Mouse (Mus musculus): ENCODE measurements around the gene Etv5. TPM values are rescaled to one million over a fixed set of nuclear protein-coding genes. Genes with fewer than 3 reads are reported as not detected.
"Not testable (repeated sequence)": the region's sequence is repeated elsewhere in the genome, so short reads cannot be mapped to it uniquely, and the experiment has no call there.

Gene Etv5
- polyA plus RNA-seq, 1 experiment from 2014 or later = 21.3 TPM

DNA sequence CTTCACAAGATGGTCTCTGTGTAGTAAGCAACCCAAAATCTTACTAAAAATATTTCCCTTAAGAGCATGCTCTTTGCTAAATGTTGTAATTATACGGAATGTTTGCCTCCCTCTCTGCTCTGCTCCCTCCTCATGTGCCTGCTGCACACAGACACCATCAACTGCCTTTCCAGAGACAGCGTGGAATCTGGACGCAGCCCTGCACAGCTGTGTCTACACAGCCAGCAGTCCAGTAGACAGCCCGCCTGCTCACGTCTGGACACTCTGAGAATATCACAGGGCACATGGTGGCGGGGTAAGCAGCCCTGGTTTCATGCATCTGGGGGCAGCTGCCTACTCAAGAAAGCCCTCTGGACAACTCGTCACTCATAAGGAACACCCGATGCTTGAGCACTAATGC is 43.1 kb downstream of the Etv5 start:
- ATAC-seq (replicated peaks; ENCODE audit: insufficient number of reproducible peaks, low FRiP score, low TSS enrichment) = no peak
- no peak overlapping the region for H3K4me2 ChIP-seq
- peaks cover 3% of the 10 kb centered on the region; the same call in 1 of the 2 replicates for H3K36me3 ChIP-seq (ENCODE audit: control insufficient read depth, insufficient read depth, low read length)
- no peaks in the 10 kb centered on the region for H3K9me3 ChIP-seq (replicated peaks; ENCODE audit: control insufficient read depth, low read length)
- 79% methylated on average over 8 of the region's 8 CpGs for WGBS (ENCODE audit: insufficient replicate concordance)
- no peak overlapping the region for H3K27ac ChIP-seq (ENCODE audit: low read depth, low read length)
- no peak overlapping the region for H3K9ac ChIP-seq (ENCODE audit: low read depth, low read length)
- no peak overlapping the region for H3K4me3 ChIP-seq (ENCODE audit: low read depth, low read length)
- no peaks in the 10 kb centered on the region for H3K4me1 ChIP-seq (ENCODE audit: control insufficient read depth, insufficient read depth, low read length)
- no peaks in the 10 kb centered on the region for H3K27me3 ChIP-seq (ENCODE audit: control insufficient read depth, insufficient read depth, low read length)

DNA sequence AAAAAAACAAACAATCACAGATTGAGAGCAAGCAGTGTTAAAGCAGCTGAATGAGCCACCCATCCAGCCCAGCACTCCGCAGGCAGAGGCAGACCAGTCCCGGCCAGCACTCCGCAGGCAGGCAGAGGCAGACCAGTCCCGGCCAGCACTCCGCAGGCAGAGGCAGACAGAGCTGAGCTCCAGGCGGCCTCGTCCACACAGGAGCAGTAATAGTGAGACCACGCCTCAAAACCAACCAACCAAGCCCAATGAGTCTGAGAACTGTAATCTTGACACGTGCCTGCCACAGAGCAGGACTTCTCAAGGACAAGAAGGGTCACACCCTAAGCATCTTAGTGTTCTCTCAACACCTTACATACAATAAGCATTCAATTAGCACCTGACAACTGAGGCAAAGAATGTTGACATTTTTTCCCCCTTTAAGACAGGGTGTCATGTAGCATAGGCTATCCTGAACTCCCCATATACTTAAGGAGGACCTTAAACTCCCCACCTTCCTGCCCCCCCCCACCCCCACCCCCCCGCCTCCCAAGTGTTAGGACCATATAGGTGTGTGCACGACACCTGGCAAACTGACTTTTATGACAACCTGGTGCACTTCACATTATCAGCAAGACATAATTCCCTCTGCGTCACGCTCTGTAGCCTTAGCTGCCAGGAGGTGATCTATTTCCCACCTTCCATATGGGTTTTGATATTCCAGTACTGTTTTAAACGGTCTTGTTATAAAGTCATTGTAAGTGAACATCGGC is 44.2 kb downstream of the Etv5 start:
- H3K9me3 ChIP-seq (replicated peaks; ENCODE audit: control insufficient read depth, low read length) = no peaks in the 10 kb centered on the region

DNA sequence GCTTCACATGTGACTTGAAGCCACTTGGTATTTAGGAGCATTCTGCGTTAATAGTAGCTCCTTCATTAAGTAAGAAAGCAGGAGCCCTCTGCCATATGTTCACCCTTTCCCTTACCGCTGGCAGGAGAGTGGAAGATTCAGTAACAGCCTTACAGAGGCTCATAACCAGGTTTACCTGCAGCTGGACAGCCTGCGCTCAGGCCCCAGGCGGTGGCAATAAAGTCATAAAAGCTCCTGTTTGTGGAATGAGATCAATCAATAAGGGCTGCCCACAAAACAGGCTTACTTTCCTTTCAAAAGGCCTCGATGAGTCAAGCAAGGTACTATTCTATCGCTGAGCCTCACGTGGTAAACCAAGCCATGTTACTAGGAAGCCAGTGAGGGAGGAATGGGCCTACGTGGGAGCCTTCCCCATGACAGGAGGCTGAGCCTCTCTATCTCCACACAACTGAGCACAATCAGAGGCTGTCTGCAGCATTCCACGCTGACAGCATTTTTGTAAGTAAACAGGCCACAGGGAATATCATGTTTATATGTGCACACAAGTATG is 49.1 kb downstream of the Etv5 start:
- H3K27ac ChIP-seq (ENCODE audit: low read depth, low read length) = no peak overlapping the region
- no peaks in the 10 kb centered on the region for H3K4me1 ChIP-seq (ENCODE audit: control insufficient read depth, insufficient read depth, low read length)
- H3K36me3 ChIP-seq (ENCODE audit: control insufficient read depth, insufficient read depth, low read length) = peaks cover 3% of the 10 kb centered on the region; the same call in 1 of the 2 replicates
- H3K27me3 ChIP-seq (ENCODE audit: control insufficient read depth, insufficient read depth, low read length) = no peaks in the 10 kb centered on the region
- no peak overlapping the region for H3K4me3 ChIP-seq (ENCODE audit: low read depth, low read length)
- H3K4me2 ChIP-seq = no peak overlapping the region
- no peak overlapping the region for H3K9ac ChIP-seq (ENCODE audit: low read depth, low read length)
- no peaks in the 10 kb centered on the region for H3K9me3 ChIP-seq (replicated peaks; ENCODE audit: control insufficient read depth, low read length)
- no peak for ATAC-seq (replicated peaks; ENCODE audit: insufficient number of reproducible peaks, low FRiP score, low TSS enrichment)
- 87% methylated on average over 9 of the region's 9 CpGs for WGBS (ENCODE audit: insufficient replicate concordance)

More for the DNA sequence above, 44.2 kb downstream of the Etv5 start:
- no peak overlapping the region for H3K4me3 ChIP-seq (ENCODE audit: low read depth, low read length)
- H3K27me3 ChIP-seq (ENCODE audit: control insufficient read depth, insufficient read depth, low read length) = no peaks in the 10 kb centered on the region
- ATAC-seq (replicated peaks; ENCODE audit: insufficient number of reproducible peaks, low FRiP score, low TSS enrichment) = no peak
- peaks cover 3% of the 10 kb centered on the region; the same call in 1 of the 2 replicates for H3K36me3 ChIP-seq (ENCODE audit: control insufficient read depth, insufficient read depth, low read length)
- H3K27ac ChIP-seq (ENCODE audit: low read depth, low read length) = no peak overlapping the region
- WGBS (ENCODE audit: insufficient replicate concordance) = 73% methylated on average over 15 of the region's 15 CpGs
- no peak overlapping the region for H3K9ac ChIP-seq (ENCODE audit: low read depth, low read length)
- no peaks in the 10 kb centered on the region for H3K4me1 ChIP-seq (ENCODE audit: control insufficient read depth, insufficient read depth, low read length)
- H3K4me2 ChIP-seq = no peak overlapping the region

DNA sequence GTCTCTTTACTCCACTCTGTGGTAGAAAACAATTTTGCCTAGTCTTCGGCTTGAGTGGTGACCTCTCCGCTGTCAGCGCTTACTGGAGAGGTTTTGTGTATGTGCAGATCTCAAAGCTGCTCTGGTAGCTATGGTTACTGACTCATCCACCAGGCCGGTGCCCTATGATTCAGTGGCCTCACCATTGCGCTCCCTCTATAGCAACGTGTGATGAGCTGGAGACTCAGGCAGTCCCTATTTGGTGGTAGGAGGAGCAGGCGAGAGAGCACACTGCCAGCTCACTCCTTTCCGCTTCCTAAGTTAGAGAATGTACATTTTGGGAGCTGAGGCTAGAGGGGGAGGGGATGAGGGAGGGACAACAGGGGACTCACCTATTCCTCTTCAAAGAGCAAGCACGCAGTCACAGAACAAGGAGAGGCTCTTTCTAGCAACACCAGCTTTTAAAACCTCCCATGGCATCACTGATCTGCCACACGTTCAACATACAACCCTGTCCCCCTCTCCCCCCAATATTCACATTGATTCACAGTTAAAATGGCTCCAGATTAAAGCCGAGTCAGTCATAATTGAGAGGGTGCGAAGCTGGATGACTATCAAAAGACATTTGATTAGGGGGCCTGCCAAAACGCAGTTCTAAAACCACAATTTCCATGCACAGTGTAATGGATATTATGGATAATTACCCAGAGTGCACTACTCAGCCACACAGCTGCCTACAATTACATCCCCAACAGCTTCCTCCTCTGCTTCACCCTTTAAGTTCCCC is 50.2 kb downstream of the Etv5 start:
- Histone ChIP-seq H3K36me3 (ENCODE audit: control insufficient read depth, insufficient read depth, low read length) (peaks cover 6% of the 10 kb centered on the region), H3K4me2 (no peak overlapping the region), H3K27ac (ENCODE audit: low read depth, low read length) (no peak overlapping the region), H3K4me1 (ENCODE audit: control insufficient read depth, insufficient read depth, low read length) (no peaks in the 10 kb centered on the region), H3K4me3 (ENCODE audit: low read depth, low read length) (no peak overlapping the region), H3K27me3 (ENCODE audit: control insufficient read depth, insufficient read depth, low read length) (no peaks in the 10 kb centered on the region), H3K9me3 (replicated peaks; ENCODE audit: control insufficient read depth, low read length) (no peaks in the 10 kb centered on the region), H3K9ac (ENCODE audit: low read depth, low read length) (no peak overlapping the region)
- ATAC-seq (replicated peaks; ENCODE audit: insufficient number of reproducible peaks, low FRiP score, low TSS enrichment) = no peak
- 67% methylated on average over 13 of the region's 13 CpGs for WGBS (ENCODE audit: insufficient replicate concordance)

DNA sequence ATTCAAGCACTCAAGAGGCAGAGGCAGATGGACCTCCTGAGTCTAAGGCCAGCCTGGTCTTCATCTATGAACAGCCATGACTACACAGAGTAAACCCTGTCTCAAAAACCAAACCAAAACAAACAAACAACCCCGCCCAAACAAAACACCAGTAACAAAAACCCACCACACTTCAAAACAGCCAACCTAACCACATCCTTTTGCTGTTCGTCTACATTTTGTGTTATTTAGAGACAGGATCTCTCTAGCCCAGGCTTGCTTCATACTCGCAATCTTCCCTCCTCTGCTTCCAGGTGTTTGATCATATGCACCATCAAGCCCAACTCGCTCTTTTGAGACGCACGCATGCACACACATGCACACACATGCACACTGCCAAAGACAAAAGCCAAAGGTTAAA is 51.8 kb downstream of the Etv5 start:
- Histone ChIP-seq H3K4me2 (no peak overlapping the region), H3K4me3 (ENCODE audit: low read depth, low read length) (no peak overlapping the region), H3K36me3 (ENCODE audit: control insufficient read depth, insufficient read depth, low read length) (peaks cover 6% of the 10 kb centered on the region), H3K27me3 (ENCODE audit: control insufficient read depth, insufficient read depth, low read length) (no peaks in the 10 kb centered on the region), H3K9me3 (replicated peaks; ENCODE audit: control insufficient read depth, low read length) (no peaks in the 10 kb centered on the region), H3K27ac (ENCODE audit: low read depth, low read length) (no peak overlapping the region), H3K9ac (ENCODE audit: low read depth, low read length) (no peak overlapping the region), H3K4me1 (ENCODE audit: control insufficient read depth, insufficient read depth, low read length) (no peaks in the 10 kb centered on the region)
- 90% methylated on average over 6 of the region's 6 CpGs for WGBS (ENCODE audit: insufficient replicate concordance)
- ATAC-seq (replicated peaks; ENCODE audit: insufficient number of reproducible peaks, low FRiP score, low TSS enrichment) = no peak

DNA sequence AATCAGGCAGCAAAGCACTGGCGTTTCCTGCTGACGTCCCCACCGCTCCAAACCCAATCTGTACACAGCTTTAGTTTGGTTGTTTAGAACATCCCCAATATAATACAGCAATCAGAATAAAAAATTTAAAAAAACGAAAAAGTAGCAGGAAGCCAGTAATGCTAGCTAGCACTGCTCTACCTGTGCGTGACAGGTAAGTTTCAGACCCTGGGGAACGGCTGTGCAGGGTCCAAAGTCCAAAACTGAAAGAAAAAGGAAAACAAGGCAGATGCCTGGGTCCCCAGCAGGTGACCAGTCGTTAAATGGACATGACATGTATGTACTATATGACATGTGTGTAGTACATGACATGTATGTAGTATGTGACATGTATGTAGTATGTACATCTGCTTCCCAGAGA is 57.5 kb downstream of the Etv5 start:
- H3K27me3 ChIP-seq (ENCODE audit: control insufficient read depth, insufficient read depth, low read length); H3K4me1 ChIP-seq (ENCODE audit: control insufficient read depth, insufficient read depth, low read length); H3K27ac ChIP-seq (ENCODE audit: low read depth, low read length); H3K9ac ChIP-seq (ENCODE audit: low read depth, low read length); H3K4me3 ChIP-seq (ENCODE audit: low read depth, low read length); H3K9me3 ChIP-seq (replicated peaks; ENCODE audit: control insufficient read depth, low read length); H3K4me2 ChIP-seq; H3K36me3 ChIP-seq (ENCODE audit: control insufficient read depth, insufficient read depth, low read length); ATAC-seq (replicated peaks; ENCODE audit: insufficient number of reproducible peaks, low FRiP score, low TSS enrichment): not testable (repeated sequence)
- WGBS (ENCODE audit: insufficient replicate concordance) = 84% methylated on average over 6 of the region's 7 CpGs

DNA sequence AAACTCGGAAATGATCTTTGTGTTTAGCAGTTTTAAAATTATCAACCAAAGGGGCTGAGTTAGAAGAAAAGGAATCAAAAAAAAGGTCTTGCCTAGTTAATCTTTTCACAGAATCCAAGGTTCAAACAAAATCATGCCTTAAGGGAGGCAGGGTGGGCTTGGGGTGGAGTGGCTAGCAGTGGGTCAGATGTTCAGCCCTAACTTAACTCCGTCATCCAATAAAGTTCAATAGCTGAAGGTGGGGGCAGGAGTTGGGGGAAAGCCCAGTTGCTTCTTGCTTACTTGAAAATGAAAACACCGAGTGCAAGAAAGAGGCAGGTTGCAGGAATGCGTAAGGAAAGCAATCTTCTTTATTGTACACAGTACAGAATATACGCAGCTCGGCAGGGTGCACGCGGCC is 58.5 kb downstream of the Etv5 start:
- H3K4me1 ChIP-seq (ENCODE audit: control insufficient read depth, insufficient read depth, low read length) = peaks cover 4% of the 10 kb centered on the region; the same call in 1 of the 2 replicates
- peaks cover 3% of the 10 kb centered on the region; the same call in 1 of the 2 replicates for H3K36me3 ChIP-seq (ENCODE audit: control insufficient read depth, insufficient read depth, low read length)
- H3K27me3 ChIP-seq (ENCODE audit: control insufficient read depth, insufficient read depth, low read length) = no peaks in the 10 kb centered on the region
- H3K27ac ChIP-seq (ENCODE audit: low read depth, low read length) = no peak overlapping the region
- WGBS (ENCODE audit: insufficient replicate concordance) = 88% methylated on average over 8 of the region's 8 CpGs
- ATAC-seq (replicated peaks; ENCODE audit: insufficient number of reproducible peaks, low FRiP score, low TSS enrichment) = no peak
- 0 out of 2 replicates have a peak, but pooled peaks cover 2% of the 10 kb centered on the region for H3K9me3 ChIP-seq (replicated peaks; ENCODE audit: control insufficient read depth, low read length)
- H3K4me3 ChIP-seq (ENCODE audit: low read depth, low read length) = no peak overlapping the region
- H3K4me2 ChIP-seq = no peak overlapping the region
- H3K9ac ChIP-seq (ENCODE audit: low read depth, low read length) = no peak overlapping the region

DNA sequence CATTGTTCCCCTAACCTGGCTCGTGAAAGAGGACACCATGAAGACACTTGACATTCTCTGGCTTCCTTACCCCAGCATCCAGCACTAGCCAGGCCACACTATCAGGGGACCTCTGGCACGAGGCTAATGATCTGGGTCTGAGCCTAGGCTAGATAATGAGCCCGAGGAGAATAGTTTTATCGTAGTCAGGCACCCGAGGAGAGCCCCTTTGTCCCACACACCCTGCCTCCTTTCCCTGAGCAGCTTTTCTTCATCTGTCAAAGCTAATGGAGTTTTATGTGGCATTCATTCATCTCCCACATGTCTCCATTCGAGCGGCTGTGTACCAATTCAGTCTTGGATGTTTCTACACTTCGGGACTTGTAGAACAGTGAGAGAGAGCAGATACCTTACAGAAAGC is 59.5 kb downstream of the Etv5 start:
- Histone ChIP-seq H3K36me3 (ENCODE audit: control insufficient read depth, insufficient read depth, low read length) (no peaks in the 10 kb centered on the region; the same call in 1 of the 2 replicates), H3K4me2 (no peak overlapping the region), H3K27ac (ENCODE audit: low read depth, low read length) (no peak overlapping the region), H3K9me3 (replicated peaks; ENCODE audit: control insufficient read depth, low read length) (0 out of 2 replicates have a peak, but pooled peaks cover 2% of the 10 kb centered on the region), H3K4me3 (ENCODE audit: low read depth, low read length) (no peak overlapping the region), H3K27me3 (ENCODE audit: control insufficient read depth, insufficient read depth, low read length) (no peaks in the 10 kb centered on the region), H3K9ac (ENCODE audit: low read depth, low read length) (no peak overlapping the region), H3K4me1 (ENCODE audit: control insufficient read depth, insufficient read depth, low read length) (peaks cover 4% of the 10 kb centered on the region; the same call in 1 of the 2 replicates)
- 41% methylated on average over 8 of the region's 8 CpGs for WGBS (ENCODE audit: insufficient replicate concordance)
- ATAC-seq (replicated peaks; ENCODE audit: insufficient number of reproducible peaks, low FRiP score, low TSS enrichment) = no peak

Measured in heart, embryonic 11.5 days (tissue).